Mouse (Mus musculus) adrenal gland, adult (tissue): ENCODE measurements around the gene Cul9.

Experiments used
- DNase-seq, 2 experiments: peaks; one replicate each; pipeline ENCODE4 v3.0.0; 2022 to 2023; ENCODE audit warnings: low spot score in 1 of 2; ENCODE audit not compliant: inconsistent age in 2 of 2

Gene Cul9

GRCm38 (mm10) chr17:46553926-46554325 lies 7.7 kb upstream of the Cul9 start:
- peak in 1 of 2 experiments; percentile 53 for DNase-seq

- DNase-seq: no peak
Measured at GRCm38 (mm10) chr17:46553469-46553868, 7.3 kb upstream of the Cul9 start.

- DNase-seq: peak; percentile 93 to 98
Measured at GRCm38 (mm10) chr17:46552841-46553423, 6.7 kb upstream of the Cul9 start.

GRCm38 (mm10) chr17:46552151-46552550 lies 6.0 kb upstream of the Cul9 start:
- no peak for DNase-seq

- DNase-seq: peak in 1 of 2 experiments; percentile 41
Measured at GRCm38 (mm10) chr17:46551369-46551768, 5.2 kb upstream of the Cul9 start.

- DNase-seq: peak in 1 of 2 experiments; percentile 28
Measured at GRCm38 (mm10) chr17:46550904-46551303, 4.7 kb upstream of the Cul9 start.

GRCm38 (mm10) chr17:46549642-46550041 lies 3.5 kb upstream of the Cul9 start:
- peak in 1 of 2 experiments; percentile 31 for DNase-seq

GRCm38 (mm10) chr17:46549193-46549592 lies 3.0 kb upstream of the Cul9 start:
- peak in 1 of 2 experiments; percentile 55 for DNase-seq

- peak in 1 of 2 experiments; percentile 31 for DNase-seq
Measured at GRCm38 (mm10) chr17:46548741-46549140, 2.6 kb upstream of the Cul9 start.

- DNase-seq: peak in 1 of 2 experiments; percentile 44
Measured at GRCm38 (mm10) chr17:46547923-46548322, 1.7 kb upstream of the Cul9 start.

GRCm38 (mm10) chr17:46546995-46547394 lies 807 bp upstream of the Cul9 start:
- DNase-seq: no peak

- peak in 1 of 2 experiments; percentile 35 for DNase-seq
Measured at GRCm38 (mm10) chr17:46546591-46546990, 403 bp upstream of the Cul9 start.

GRCm38 (mm10) chr17:46543661-46544060 lies 2.5 kb downstream of the Cul9 start:
- DNase-seq: no peak

GRCm38 (mm10) chr17:46525579-46526307 lies 20.4 kb downstream of the Cul9 start:
- DNase-seq: peak; percentile 70 to 87

GRCm38 (mm10) chr17:46525065-46525464 lies 21.1 kb downstream of the Cul9 start:
- DNase-seq: no peak

GRCm38 (mm10) chr17:46521963-46522668 lies 24.1 kb downstream of the Cul9 start:
- DNase-seq: no peak

GRCm38 (mm10) chr17:46521174-46521573 lies 25.0 kb downstream of the Cul9 start:
- no peak for DNase-seq

GRCm38 (mm10) chr17:46520385-46520979 lies 25.7 kb downstream of the Cul9 start:
- DNase-seq: no peak

- no peak for DNase-seq
Measured at GRCm38 (mm10) chr17:46519971-46520370, 26.2 kb downstream of the Cul9 start.

- DNase-seq: peak in 1 of 2 experiments; percentile 74
Measured at GRCm38 (mm10) chr17:46513329-46513728, 32.9 kb downstream of the Cul9 start.

- DNase-seq: peak in 1 of 2 experiments; percentile 35
Measured at GRCm38 (mm10) chr17:46511059-46511710, 35.0 kb downstream of the Cul9 start.
